Mouse (Mus musculus) kidney, adult 2 months (tissue): ENCODE data around the gene Smyd1.

Experiments
- CTCF ChIP-seq: fragments of 200-500 bp; conservative IDR thresholded peaks from 2 replicates; pipeline ENCODE4 v1.5.1; 2011; ENCODE audit warnings: low read depth, mild to moderate bottlenecking, control low read depth, low read length, moderate library complexity, mixed read lengths; ENCODE audit not compliant: insufficient read depth, insufficient read length
- POLR2A ChIP-seq: fragments of 200-500 bp; IDR thresholded peaks from one replicate; pipeline ENCODE4 v1.6.1; 2011; ENCODE audit warnings: low read depth, low read length, control low read depth

DNA sequence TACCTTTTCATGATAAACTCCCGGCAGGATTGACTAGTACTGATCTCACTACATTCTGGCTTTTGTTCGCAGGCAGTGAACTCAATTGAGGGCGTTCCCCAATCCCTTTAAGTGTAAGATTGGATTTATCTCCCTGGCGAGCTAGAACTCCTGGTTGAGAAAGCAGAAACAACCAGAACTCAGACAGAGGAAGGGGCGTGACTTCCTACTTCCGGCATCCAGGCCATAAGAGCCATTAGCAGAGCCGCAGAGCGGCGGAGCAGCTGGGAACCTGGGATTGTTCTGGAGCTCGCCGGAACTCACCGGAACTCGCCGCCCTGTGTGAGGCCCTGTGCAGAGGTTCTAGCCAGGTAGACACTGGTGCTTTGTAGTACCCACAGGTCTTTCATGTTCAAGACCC lies 28.5 kb downstream of the Smyd1 start:
- no peak for TF ChIP-seq CTCF
- TF ChIP-seq POLR2A: no peak
